ENCODE assay signal across 17 mouse cellular contexts in the genomic region with DNA sequence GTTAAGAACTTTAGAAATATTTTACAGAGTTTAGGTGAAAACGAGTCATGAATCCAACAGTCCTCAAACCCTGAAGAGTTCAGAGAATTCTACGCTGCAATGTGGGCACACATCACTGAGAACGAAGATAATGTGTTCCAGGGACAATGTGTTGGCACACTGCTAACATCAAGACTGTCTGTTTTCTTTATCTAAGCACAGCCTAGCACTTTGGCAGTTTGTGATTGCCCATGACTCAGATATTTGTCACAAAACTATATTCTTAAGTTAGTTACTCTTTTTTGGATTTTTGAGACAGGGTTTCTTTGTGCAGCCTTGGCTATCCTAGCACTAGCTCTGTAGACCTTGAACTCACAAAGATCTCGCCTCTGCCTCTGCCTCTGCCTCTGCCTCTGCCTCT.
"Had no signal": no experiment of that assay in that cellular context is flagged by ENCODE, and none has a peak within 500 bp of the region (broad histone marks: within the 10 kb centered on the region; RNA-seq: fewer than 3 reads in every experiment).

No protein-coding gene starts in this region.

- H3K27me3 ChIP-seq: midbrain, embryonic 12.5 days; neural tube, embryonic 13.5 days; neural tube, embryonic 15.5 days had no signal

- H3K4me1 ChIP-seq: midbrain, embryonic 10.5 days; midbrain, embryonic 12.5 days; neural tube, embryonic 13.5 days; neural tube, embryonic 15.5 days had no signal

- H3K4me3 ChIP-seq: midbrain, embryonic 10.5 days; midbrain, embryonic 12.5 days; myocyte; neural tube, embryonic 13.5 days; neural tube, embryonic 15.5 days had no signal

- H3K4me2 ChIP-seq: lung, embryonic 14.5 days; midbrain, embryonic 12.5 days; neural tube, embryonic 13.5 days; neural tube, embryonic 15.5 days had no signal

- H3K27ac ChIP-seq: midbrain, embryonic 10.5 days; midbrain, embryonic 12.5 days; neural tube, embryonic 13.5 days; neural tube, embryonic 15.5 days had no signal

- H3K9ac ChIP-seq: lung, embryonic 14.5 days; midbrain, embryonic 12.5 days; neural tube, embryonic 13.5 days; neural tube, embryonic 15.5 days had no signal

- DNase-seq: lung, adult 18-20 months; lung, embryonic 14.5 days; lung, postnatal 10 days; lung, postnatal 4 days; midbrain, embryonic 14.5 days; retina, postnatal 1 day; right cerebral cortex, postnatal 14 days; spleen, adult 18-20 months; thymus, adult 2 months; thymus, postnatal 25 days; thymus, postnatal 4 days had no signal

- H3K36me3 ChIP-seq: midbrain, embryonic 10.5 days; midbrain, embryonic 12.5 days; neural tube, embryonic 13.5 days; neural tube, embryonic 15.5 days had no signal

- H3K9me3 ChIP-seq: midbrain, embryonic 10.5 days; midbrain, embryonic 12.5 days; neural tube, embryonic 13.5 days; neural tube, embryonic 15.5 days had no signal

- ATAC-seq: midbrain, embryonic 16.5 days had no signal
